Mouse (Mus musculus) bone marrow macrophage, adult 2 months (primary cell): ENCODE data around the gene Jdp2. TPM values are rescaled to one million over a fixed set of nuclear protein-coding genes. Genes with fewer than 3 reads are reported as not detected.
A peak's percentile ranks its signal among the peaks of the same experiment; 100 is the strongest.

Experiments
- H3K27ac ChIP-seq: 2 replicates; pipeline ENCODE4 v1.5.1; 2012; ENCODE audit warnings: low read depth, low read length; ENCODE audit not compliant: insufficient read depth
- H3K4me1 ChIP-seq: 2 replicates; pipeline ENCODE4 v1.6.1; 2012; ENCODE audit warnings: low read length; ENCODE audit not compliant: control insufficient read depth, insufficient read depth
- H3K4me3 ChIP-seq: 2 replicates; pipeline ENCODE4 v1.5.1; 2012; ENCODE audit warnings: mild to moderate bottlenecking, low read length, moderate library complexity; ENCODE audit not compliant: insufficient read depth
- CTCF ChIP-seq: IDR thresholded peaks from 2 replicates; pipeline ENCODE4 v1.5.1; 2012; ENCODE audit warnings: low read depth, mild to moderate bottlenecking, low read length, moderate library complexity
- POLR2A ChIP-seq: IDR thresholded peaks from 2 replicates; pipeline ENCODE4 v1.6.1; 2012; ENCODE audit warnings: mild to moderate bottlenecking, low read depth, low read length, borderline replicate concordance
- polyA plus RNA-seq: library from polyadenylated mRNA; stranded (reverse); fragments of >200 nt; gene quantifications from 2 replicates; pipeline ENCODE4 v1.2.4, GENCODE M21; 2012; ENCODE audit not compliant: missing spikeins, insufficient read depth, insufficient read length

Jdp2 gene
- 8.8 and 9.5 TPM in 2 replicates for polyA plus RNA-seq

GRCm38 (mm10) chr12:85598611-85599477 lies at the start of gene Jdp2:
Jdp2 (plus strand) TSS chr12:85599027.
- Histone ChIP-seq H3K27ac (peak within 1 kb of the TSS; percentile 54), H3K4me1 (peaks cover 54% of the 10 kb centered on the region), H3K4me3 (peak within 1 kb of the TSS; percentile 80)
- TF ChIP-seq POLR2A, result no peak
- TF ChIP-seq CTCF, result no peak

- H3K4me3 ChIP-seq, result no peak overlapping the region
- no peaks in the 10 kb centered on the region for H3K4me1 ChIP-seq
- no peak for TF ChIP-seq POLR2A
- no peak for TF ChIP-seq CTCF
Measured at GRCm38 (mm10) chr12:85549661-85550060, 49.2 kb upstream of the Jdp2 start.

GRCm38 (mm10) chr12:85550435-85550834 lies 48.4 kb upstream of the Jdp2 start:
- H3K4me3 ChIP-seq, result no peak overlapping the region
- no peak for TF ChIP-seq CTCF
- no peaks in the 10 kb centered on the region for H3K4me1 ChIP-seq
- no peak overlapping the region for H3K27ac ChIP-seq

More at GRCm38 (mm10) chr12:85549661-85550060, 49.2 kb upstream of the Jdp2 start:
- H3K27ac ChIP-seq, result no peak overlapping the region

- H3K27ac ChIP-seq, result no peak overlapping the region
- no peaks in the 10 kb centered on the region for H3K4me1 ChIP-seq
- H3K4me3 ChIP-seq, result no peak overlapping the region
- no peak for TF ChIP-seq CTCF
- no peak for TF ChIP-seq POLR2A
Measured at GRCm38 (mm10) chr12:85559299-85559698, 39.5 kb upstream of the Jdp2 start.

- TF ChIP-seq CTCF (no peak), POLR2A (no peak)
- H3K4me1 ChIP-seq, result peaks cover 11% of the 10 kb centered on the region
- H3K27ac ChIP-seq, result no peak overlapping the region
- H3K4me3 ChIP-seq, result no peak overlapping the region
Measured at GRCm38 (mm10) chr12:85565441-85565840, 33.4 kb upstream of the Jdp2 start.

GRCm38 (mm10) chr12:85568298-85568697 lies 30.5 kb upstream of the Jdp2 start:
- no peak overlapping the region for H3K4me3 ChIP-seq
- TF ChIP-seq CTCF (no peak), POLR2A (no peak)
- H3K4me1 ChIP-seq, result peaks cover 28% of the 10 kb centered on the region
- H3K27ac ChIP-seq, result no peak overlapping the region

GRCm38 (mm10) chr12:85569393-85570157 lies 29.3 kb upstream of the Jdp2 start:
- TF ChIP-seq POLR2A (no peak), CTCF (no peak)
- no peak overlapping the region for H3K27ac ChIP-seq
- H3K4me3 ChIP-seq, result 0 out of 2 replicates have a peak overlapping the region, but pooled peaks have one; percentile 2
- peaks cover 29% of the 10 kb centered on the region for H3K4me1 ChIP-seq

DNA sequence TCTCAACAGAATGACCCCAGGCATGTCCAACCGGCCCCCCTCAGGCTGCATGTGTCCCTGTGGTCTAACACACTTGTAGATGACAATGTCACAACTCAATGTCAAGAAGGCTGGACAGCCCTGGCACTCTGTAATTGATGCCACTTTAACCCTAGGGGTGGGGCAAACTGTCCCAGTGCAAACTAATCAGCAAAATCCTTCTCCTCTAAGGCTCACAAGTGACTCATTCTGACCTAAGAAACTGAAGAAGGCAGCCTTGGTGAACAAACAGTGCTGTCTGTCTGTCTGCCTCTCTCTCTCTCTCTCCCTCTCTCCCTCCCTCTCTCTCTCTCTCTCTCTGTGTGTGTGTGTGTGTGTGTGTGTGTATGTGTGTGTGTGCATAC lies 28.7 kb upstream of the Jdp2 start:
- no peak overlapping the region for H3K4me3 ChIP-seq

DNA sequence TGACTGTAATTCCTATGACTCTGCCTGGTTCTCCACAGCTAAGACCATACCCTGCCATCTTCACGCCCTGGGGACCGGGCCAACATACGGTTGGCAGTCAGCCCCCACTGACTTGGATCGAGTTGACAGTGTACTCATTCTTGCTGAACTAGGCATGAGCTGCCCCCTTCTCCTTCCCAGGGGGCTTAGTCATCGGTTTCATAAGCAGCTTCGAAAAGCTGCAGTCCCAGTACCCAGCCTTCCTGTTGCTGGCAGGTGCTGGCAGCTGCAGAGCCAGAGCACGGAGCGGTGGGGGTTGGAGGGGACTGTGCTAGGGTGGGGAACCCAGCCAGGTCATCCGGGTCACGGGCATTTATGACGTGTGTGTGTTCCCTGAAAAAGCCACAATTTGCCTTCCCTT lies 27.5 kb upstream of the Jdp2 start:
- TF ChIP-seq CTCF (no peak), POLR2A (no peak)
- Histone ChIP-seq H3K27ac (no peak overlapping the region), H3K4me1 (peaks cover 42% of the 10 kb centered on the region), H3K4me3 (no peak overlapping the region)

More for the DNA sequence above, 28.7 kb upstream of the Jdp2 start:
- Histone ChIP-seq H3K4me1 (peaks cover 35% of the 10 kb centered on the region), H3K27ac (no peak overlapping the region)
- TF ChIP-seq CTCF (no peak), POLR2A (no peak)

DNA sequence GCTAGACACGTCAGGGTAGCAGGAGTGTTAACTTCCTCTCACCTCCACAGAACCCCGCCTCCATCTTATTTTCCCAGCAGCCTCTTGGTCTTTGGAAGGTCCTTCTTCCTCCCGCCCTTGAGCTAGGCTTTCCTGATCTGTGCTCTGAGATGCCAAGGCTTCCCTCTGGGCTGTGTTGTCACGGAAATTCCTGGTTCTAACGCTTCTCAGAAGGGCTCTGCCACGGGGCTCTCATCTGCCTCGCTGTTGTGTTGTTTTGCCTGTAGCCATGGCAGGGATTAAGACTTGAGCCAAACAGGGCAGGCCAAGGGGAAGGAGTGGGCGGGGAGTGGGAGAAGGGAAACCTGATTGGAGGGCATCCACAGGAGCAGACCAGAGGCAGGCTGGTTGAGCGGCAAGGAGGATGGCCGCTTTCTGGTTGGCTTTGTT lies 26.8 kb upstream of the Jdp2 start:
- no peak overlapping the region for H3K27ac ChIP-seq
- no peak for TF ChIP-seq POLR2A
- no peak for TF ChIP-seq CTCF
- H3K4me3 ChIP-seq, result no peak overlapping the region

More for the DNA sequence above, 26.8 kb upstream of the Jdp2 start:
- H3K4me1 ChIP-seq, result peaks cover 42% of the 10 kb centered on the region
